Mouse (Mus musculus): ENCODE measurements around the gene Olfr652. TPM values are rescaled to one million over a fixed set of nuclear protein-coding genes. Genes with fewer than 3 reads are reported as not detected.

Olfr652 gene
- polyA plus RNA-seq, 1 experiment from 2014 or later, result not detected

DNA sequence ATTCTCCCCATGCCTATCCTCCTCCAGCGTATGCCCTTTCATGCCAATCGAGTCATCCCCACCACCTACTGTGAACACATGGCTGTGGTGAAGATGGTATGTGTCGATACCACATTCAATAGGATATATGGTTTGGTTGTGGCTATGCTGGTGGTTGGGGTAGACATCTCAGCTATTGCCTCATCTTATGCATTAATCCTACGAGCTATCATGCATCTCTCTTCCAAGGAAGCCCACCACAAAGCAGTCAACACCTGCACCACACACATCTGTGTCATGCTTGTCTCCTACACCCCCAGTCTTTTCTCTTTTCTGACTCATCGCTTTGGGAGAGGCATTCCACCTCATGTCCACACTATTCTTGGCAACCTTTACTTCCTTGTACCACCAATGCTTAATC, 27.6 kb downstream of the Olfr652 start:
- no peaks in the 10 kb centered on the region for H3K4me1 ChIP-seq (ENCODE audit: insufficient read depth)
- H3K36me3 ChIP-seq (replicated peaks; ENCODE audit: insufficient read depth, low read length), result no peaks in the 10 kb centered on the region
- H3K9ac ChIP-seq (replicated peaks), result no peak overlapping the region
- WGBS (ENCODE audit: insufficient replicate concordance), result 79% methylated on average over 5 of the region's 5 CpGs
- H3K4me2 ChIP-seq (ENCODE audit: low read depth, low read length), result no peak overlapping the region
- no peak overlapping the region for H3K4me3 ChIP-seq (ENCODE audit: low read depth, low read length)
- no peak for DNase-seq
- H3K27me3 ChIP-seq (ENCODE audit: insufficient read depth, low read length), result no peaks in the 10 kb centered on the region
- no peak overlapping the region for H3K27ac ChIP-seq (ENCODE audit: low read depth)
- TF ChIP-seq EP300 (IDR thresholded peaks at IDR 0.05; ENCODE audit: low read depth) (no peak), CTCF (IDR thresholded peaks at IDR 0.05; ENCODE audit: low read depth) (no peak)
- no peaks in the 10 kb centered on the region for H3K9me3 ChIP-seq (ENCODE audit: low read length)
- no peak for ATAC-seq

DNA sequence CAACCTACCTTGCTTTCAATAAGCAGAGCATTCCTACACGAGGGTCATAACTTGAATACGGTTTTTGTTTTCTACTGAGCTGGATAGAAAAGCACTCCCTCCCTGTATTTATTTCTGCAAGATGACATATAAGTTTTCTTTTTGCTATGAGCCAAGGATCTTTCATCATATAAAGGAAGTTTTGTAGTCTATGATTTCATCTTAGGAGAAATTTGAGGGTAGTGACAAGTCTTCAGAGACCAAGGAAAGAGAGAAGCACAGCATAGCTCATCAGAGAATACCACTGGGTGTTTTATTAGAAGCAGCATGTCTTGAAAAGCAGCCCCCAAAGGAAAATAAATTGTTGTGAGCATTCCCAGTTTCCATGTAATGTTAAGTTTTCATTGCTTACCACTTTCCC, 41.0 kb downstream of the Olfr652 start, which contains the start of gene Olfr655:
Gene Olfr655, minus strand, starts transcription at position 101 of the 400 bp plus-strand sequence.
- WGBS (ENCODE audit: insufficient replicate concordance), result 70% methylated on average over 2 of the region's 2 CpGs
- TF ChIP-seq CTCF (IDR thresholded peaks at IDR 0.05; ENCODE audit: low read depth), result no peak
- no peak for TF ChIP-seq EP300 (IDR thresholded peaks at IDR 0.05; ENCODE audit: low read depth)
- Histone ChIP-seq H3K27me3 (ENCODE audit: insufficient read depth, low read length) (no peaks in the 10 kb centered on the region), H3K4me2 (ENCODE audit: low read depth, low read length) (no peak within 1 kb of the TSS), H3K36me3 (replicated peaks; ENCODE audit: insufficient read depth, low read length) (no peaks in the 10 kb centered on the region), H3K27ac (ENCODE audit: low read depth) (no peak within 1 kb of the TSS), H3K9me3 (ENCODE audit: low read length) (no peaks in the 10 kb centered on the region), H3K9ac (replicated peaks) (no peak within 1 kb of the TSS), H3K4me1 (ENCODE audit: insufficient read depth) (no peaks in the 10 kb centered on the region), H3K4me3 (ENCODE audit: low read depth, low read length) (no peak within 1 kb of the TSS)
- DNase-seq (no peak), ATAC-seq (no peak)

DNA sequence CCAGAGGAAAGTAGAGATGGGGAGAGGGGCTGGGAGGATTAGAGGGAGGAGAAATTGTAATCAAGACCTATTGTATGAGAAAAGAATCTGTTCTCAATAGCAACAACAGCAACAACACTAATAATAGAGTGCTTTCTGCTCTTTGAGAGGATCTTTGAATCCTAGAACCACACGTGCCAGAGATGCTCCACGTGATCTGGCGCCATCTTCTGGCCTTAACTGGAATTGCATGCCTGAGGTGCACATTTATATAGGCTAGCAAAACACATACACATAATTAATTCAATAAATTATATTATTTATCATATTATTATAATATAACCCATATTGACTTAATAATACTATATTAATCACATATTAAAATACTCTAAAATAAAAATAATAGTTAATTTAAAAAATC, 42.5 kb downstream of the Olfr652 start:
- ATAC-seq (no peak), DNase-seq (peak; percentile 68)
- H3K4me3 ChIP-seq (ENCODE audit: low read depth, low read length), result no peak overlapping the region
- no peaks in the 10 kb centered on the region for H3K4me1 ChIP-seq (ENCODE audit: insufficient read depth)
- no peak overlapping the region for H3K4me2 ChIP-seq (ENCODE audit: low read depth, low read length)
- 4% methylated on average over 3 of the region's 3 CpGs for WGBS (ENCODE audit: insufficient replicate concordance)
- H3K36me3 ChIP-seq (replicated peaks; ENCODE audit: insufficient read depth, low read length), result no peaks in the 10 kb centered on the region
- no peaks in the 10 kb centered on the region for H3K27me3 ChIP-seq (ENCODE audit: insufficient read depth, low read length)
- H3K9ac ChIP-seq (replicated peaks), result no peak overlapping the region
- peak; percentile 84 for TF ChIP-seq CTCF (IDR thresholded peaks at IDR 0.05; ENCODE audit: low read depth)
- no peak for TF ChIP-seq EP300 (IDR thresholded peaks at IDR 0.05; ENCODE audit: low read depth)
- H3K27ac ChIP-seq (ENCODE audit: low read depth), result no peak overlapping the region
- H3K9me3 ChIP-seq (ENCODE audit: low read length), result no peaks in the 10 kb centered on the region

DNA sequence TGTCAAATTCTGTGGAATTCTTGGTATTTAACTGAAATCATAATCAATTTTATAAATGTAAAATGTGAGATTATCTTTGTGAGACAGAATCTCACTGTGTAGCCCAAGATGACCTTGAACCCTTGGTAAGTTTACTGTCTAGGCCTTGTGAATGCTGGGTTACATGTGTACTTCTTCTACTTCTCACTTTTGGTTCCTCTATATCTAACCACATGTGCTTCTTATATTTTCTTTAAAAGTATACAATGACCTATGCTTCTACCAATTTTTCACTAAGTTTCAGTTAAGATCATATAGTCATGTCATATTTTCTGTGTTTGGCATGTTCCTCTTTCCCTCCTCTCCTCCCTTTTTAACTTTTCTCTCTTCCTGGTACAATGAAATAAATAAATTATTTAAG, 44.0 kb downstream of the Olfr652 start:
- Histone ChIP-seq H3K9me3 (ENCODE audit: low read length) (no peaks in the 10 kb centered on the region), H3K4me2 (ENCODE audit: low read depth, low read length) (no peak overlapping the region), H3K27ac (ENCODE audit: low read depth) (no peak overlapping the region), H3K4me3 (ENCODE audit: low read depth, low read length) (no peak overlapping the region), H3K36me3 (replicated peaks; ENCODE audit: insufficient read depth, low read length) (no peaks in the 10 kb centered on the region), H3K27me3 (ENCODE audit: insufficient read depth, low read length) (no peaks in the 10 kb centered on the region), H3K4me1 (ENCODE audit: insufficient read depth) (no peaks in the 10 kb centered on the region), H3K9ac (replicated peaks) (no peak overlapping the region)
- no peak for DNase-seq
- no peak for TF ChIP-seq EP300 (IDR thresholded peaks at IDR 0.05; ENCODE audit: low read depth)
- TF ChIP-seq CTCF (IDR thresholded peaks at IDR 0.05; ENCODE audit: low read depth), result no peak
- ATAC-seq, result no peak

DNA sequence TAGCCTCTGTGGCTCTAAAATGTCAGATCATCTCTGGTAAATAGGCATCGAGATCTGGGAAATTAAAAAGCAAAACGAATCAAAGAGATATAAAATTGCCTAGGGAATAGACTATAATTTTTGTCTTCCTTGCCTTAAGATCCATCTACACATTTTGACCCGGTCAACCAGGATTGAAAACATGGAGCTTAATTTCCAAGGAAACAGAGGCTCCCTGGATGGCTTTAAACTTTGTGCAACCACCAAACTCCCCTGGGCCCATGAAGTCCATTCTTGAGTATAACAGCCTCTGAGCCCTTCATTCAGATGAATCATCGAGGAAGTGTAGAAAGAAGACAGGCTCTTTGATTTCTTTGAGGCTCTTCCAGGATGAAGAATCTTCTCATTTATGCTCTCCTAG, 53.0 kb downstream of the Olfr652 start, which contains the start of gene Olfr656:
Gene Olfr656, plus strand, starts transcription at position 301 of the 400 bp plus-strand sequence.
- ATAC-seq, result no peak
- TF ChIP-seq CTCF (IDR thresholded peaks at IDR 0.05; ENCODE audit: low read depth) (no peak), EP300 (IDR thresholded peaks at IDR 0.05; ENCODE audit: low read depth) (no peak)
- WGBS (ENCODE audit: insufficient replicate concordance), result 66% methylated on average over 4 of the region's 4 CpGs

More for the DNA sequence above, 53.0 kb downstream of the Olfr652 start, which contains the start of gene Olfr656:
- no peak within 1 kb of the TSS for H3K4me2 ChIP-seq (ENCODE audit: low read depth, low read length)
- no peak within 1 kb of the TSS for H3K4me3 ChIP-seq (ENCODE audit: low read depth, low read length)
- H3K27me3 ChIP-seq (ENCODE audit: insufficient read depth, low read length), result no peaks in the 10 kb centered on the region
- no peaks in the 10 kb centered on the region for H3K4me1 ChIP-seq (ENCODE audit: insufficient read depth)
- H3K27ac ChIP-seq (ENCODE audit: low read depth), result no peak within 1 kb of the TSS
- H3K9ac ChIP-seq (replicated peaks), result no peak within 1 kb of the TSS
- H3K9me3 ChIP-seq (ENCODE audit: low read length), result no peaks in the 10 kb centered on the region
- H3K36me3 ChIP-seq (replicated peaks; ENCODE audit: insufficient read depth, low read length), result no peaks in the 10 kb centered on the region
- no peak for DNase-seq

Other genes with a start within 250 kb of the Olfr652 start
- gene Trim12a, start 245.4 kb upstream of the Olfr652 start, polyA plus RNA-seq (2015; fragmentation: Nextera tagmentation; extraction: Ambion mirVana), result 5.7 and 6.7 TPM in 2 replicates
- gene Trim34b, start 231.4 kb upstream of the Olfr652 start, polyA plus RNA-seq (2015; fragmentation: Nextera tagmentation; extraction: Ambion mirVana), result 0.24 TPM in 1 of 2 replicates, not detected in the other
- 1.8 and 1.9 TPM in 2 replicates for gene Trim12c, start 207.5 kb upstream of the Olfr652 start, polyA plus RNA-seq (2015; fragmentation: Nextera tagmentation; extraction: Ambion mirVana)
- 0.49 and 0.53 TPM in 2 replicates for gene Trim30b, start 191.0 kb upstream of the Olfr652 start, polyA plus RNA-seq (2015; fragmentation: Nextera tagmentation; extraction: Ambion mirVana)
- gene Trim30c, start 160.1 kb upstream of the Olfr652 start, polyA plus RNA-seq (2015; fragmentation: Nextera tagmentation; extraction: Ambion mirVana), result 0.38 and 0.50 TPM in 2 replicates
- gene Trim30a, start 95.7 kb upstream of the Olfr652 start, polyA plus RNA-seq (2015; fragmentation: Nextera tagmentation; extraction: Ambion mirVana), result 4.3 and 5.2 TPM in 2 replicates
- 1.9 and 2.1 TPM in 2 replicates for gene Trim30d, start 53.1 kb upstream of the Olfr652 start, polyA plus RNA-seq (2015; fragmentation: Nextera tagmentation; extraction: Ambion mirVana)
- not detected in 2 replicates for gene Olfr651, start 10.8 kb upstream of the Olfr652 start, polyA plus RNA-seq (2015; fragmentation: Nextera tagmentation; extraction: Ambion mirVana)
- gene Olfr653, start 16.4 kb downstream of the Olfr652 start, polyA plus RNA-seq (2015; fragmentation: Nextera tagmentation; extraction: Ambion mirVana), result not detected in 2 replicates
- gene Olfr654, start 26.1 kb downstream of the Olfr652 start, polyA plus RNA-seq (2015; fragmentation: Nextera tagmentation; extraction: Ambion mirVana), result not detected in 2 replicates
- not detected in 2 replicates for gene Olfr655, start 40.9 kb downstream of the Olfr652 start, polyA plus RNA-seq (2015; fragmentation: Nextera tagmentation; extraction: Ambion mirVana)
- not detected in 2 replicates for gene Olfr656, start 53.1 kb downstream of the Olfr652 start, polyA plus RNA-seq (2015; fragmentation: Nextera tagmentation; extraction: Ambion mirVana)
- gene Olfr657, start 63.9 kb downstream of the Olfr652 start, polyA plus RNA-seq (2015; fragmentation: Nextera tagmentation; extraction: Ambion mirVana), result not detected in 2 replicates
- not detected in 2 replicates for gene Olfr658, start 86.4 kb downstream of the Olfr652 start, polyA plus RNA-seq (2015; fragmentation: Nextera tagmentation; extraction: Ambion mirVana)
- gene Olfr659, start 105.9 kb downstream of the Olfr652 start, polyA plus RNA-seq (2015; fragmentation: Nextera tagmentation; extraction: Ambion mirVana), result not detected in 2 replicates
- not detected in 2 replicates for gene Olfr661, start 125.6 kb downstream of the Olfr652 start, polyA plus RNA-seq (2015; fragmentation: Nextera tagmentation; extraction: Ambion mirVana)
- not detected in 2 replicates for gene Usp17le, start 216.6 kb downstream of the Olfr652 start, polyA plus RNA-seq (2015; fragmentation: Nextera tagmentation; extraction: Ambion mirVana)

Measured in liver, postnatal 0 days (tissue).